Mouse (Mus musculus): ENCODE measurements around the gene Olfr1508.
"Not testable (repeated sequence)": the region's sequence is repeated elsewhere in the genome, so short reads cannot be mapped to it uniquely, and the experiment has no call there.

Gene Olfr1508

GRCm38 (mm10) chr14:52467395-52467794 lies at the start of gene Olfr1508:
Gene Olfr1508 (minus strand): TSS chr14:52467495.
- in situ Hi-C loops (cut with MboI, MseI), result no loop called here

- in situ Hi-C loops (cut with MboI, MseI), result no loop called here
Measured at GRCm38 (mm10) chr14:52495516-52495915, 28.2 kb upstream of the Olfr1508 start, which contains the start of gene Olfr1507. Gene Olfr1507 (minus strand): TSS chr14:52495749.

- in situ Hi-C loops (cut with MboI, MseI), result no loop called here
Measured at GRCm38 (mm10) chr14:52465738-52466137, 1.6 kb downstream of the Olfr1508 start.

GRCm38 (mm10) chr14:52461928-52462327 lies 5.4 kb downstream of the Olfr1508 start:
- in situ Hi-C loops (cut with MboI, MseI), result no loop called here

DNA sequence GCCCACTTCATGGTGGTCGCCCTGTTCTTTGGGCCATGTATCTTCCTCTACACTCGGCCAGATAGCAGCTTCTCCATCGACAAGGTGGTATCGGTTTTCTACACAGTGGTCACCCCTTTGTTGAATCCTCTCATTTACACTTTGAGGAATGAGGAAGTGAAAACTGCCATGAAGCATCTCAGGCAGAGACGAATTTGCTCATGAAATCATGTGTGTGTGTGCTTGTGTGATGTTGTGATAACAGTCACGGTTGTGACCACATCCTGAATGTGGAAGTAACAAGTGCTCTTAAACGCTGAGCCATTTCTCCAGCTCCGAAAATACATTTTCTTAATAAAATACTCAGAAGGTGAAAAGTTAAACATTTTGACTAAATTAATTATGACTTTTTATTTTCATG lies 16.2 kb downstream of the Olfr1508 start:
- in situ Hi-C loops (cut with MboI, MseI), result no loop called here

DNA sequence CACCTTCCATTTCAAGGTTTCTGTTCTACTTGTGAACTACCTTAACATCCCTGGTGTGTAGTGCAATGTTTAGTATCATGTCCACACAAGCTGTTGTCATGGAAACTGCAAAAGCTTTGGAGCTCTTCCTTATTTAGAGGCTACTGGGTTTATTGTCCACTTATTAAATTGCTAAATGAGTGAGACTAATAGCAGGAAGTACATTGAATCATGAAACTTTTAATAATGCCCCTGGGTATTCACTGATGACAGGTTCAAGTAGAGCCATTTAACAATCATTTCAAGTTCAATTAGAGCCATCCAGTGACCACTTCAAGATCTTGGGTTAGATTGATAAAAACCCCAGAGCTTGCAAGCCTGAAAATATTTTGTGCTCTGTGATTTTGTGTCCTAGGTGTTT lies 24.6 kb downstream of the Olfr1508 start, which contains the start of gene Olfr1509:
Olfr1509 (plus strand) TSS at position 301 of the 400 bp plus-strand sequence.
- in situ Hi-C loops (cut with MboI, MseI), result no loop called here

DNA sequence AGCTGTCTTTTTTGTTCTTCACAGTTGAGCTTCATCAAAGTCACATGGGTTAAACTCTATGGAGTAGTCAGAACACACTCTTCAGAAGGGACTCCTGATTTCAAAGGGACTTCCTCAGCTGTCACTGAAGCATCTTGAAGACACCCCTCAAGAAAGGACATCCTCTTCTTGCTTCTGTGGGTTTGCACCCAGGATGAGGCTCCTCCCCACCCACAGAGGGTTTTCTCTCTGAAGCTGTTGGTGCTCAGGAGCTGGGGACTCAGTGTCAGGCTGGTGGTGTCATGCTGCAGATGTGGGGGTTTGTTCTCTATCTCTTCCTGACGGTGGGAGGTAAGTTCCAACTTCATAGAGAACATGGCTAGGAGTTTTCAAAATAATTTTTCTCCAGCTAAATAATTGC lies 39.6 kb downstream of the Olfr1508 start:
- in situ Hi-C loops (cut with MboI, MseI), result no loop called here

GRCm38 (mm10) chr14:52414273-52414672 lies 53.0 kb downstream of the Olfr1508 start, which contains the start of gene Olfr1510:
Gene Olfr1510 (minus strand): TSS chr14:52414373.
- in situ Hi-C loops (cut with MboI, MseI), result no loop called here

- in situ Hi-C loops (cut with MboI, MseI), result not testable (repeated sequence)
Measured at GRCm38 (mm10) chr14:52410142-52410919, 57.0 kb downstream of the Olfr1508 start.

All from regulatory T cell (primary cell).